Mouse (Mus musculus) intestine, embryonic 16.5 days (tissue): ENCODE results near the gene Mslnl. TPM values are rescaled to one million over a fixed set of nuclear protein-coding genes. Genes with fewer than 3 reads are reported as not detected.
"Not testable (repeated sequence)": the region's sequence is repeated elsewhere in the genome, so short reads cannot be mapped to it uniquely, and the experiment has no call there.

Source experiments
- ATAC-seq: fragments of 200-750 bp; cut with Nextera tagmentation; 2 replicates; pipeline ENCODE4 v1.8.0; 2017; ENCODE audit warnings: moderate TSS enrichment, moderate library complexity
- H3K27ac ChIP-seq: fragments of 300-500 bp; sonication (generic); 2 replicates; pipeline ENCODE4 v1.5.1; 2014; ENCODE audit warnings: mild to moderate bottlenecking, low read length
- H3K27me3 ChIP-seq: fragments of 300-500 bp; sonication (generic); replicated peaks from 2 replicates; pipeline ENCODE4 v1.6.1; 2014; ENCODE audit warnings: low read length, control low read depth, mixed read lengths; ENCODE audit not compliant: control insufficient read depth, insufficient read depth
- H3K36me3 ChIP-seq: fragments of 300-500 bp; sonication (generic); 2 replicates; pipeline ENCODE4 v1.6.1; 2014; ENCODE audit warnings: low read length, control low read depth; ENCODE audit not compliant: control insufficient read depth, insufficient read depth
- H3K4me1 ChIP-seq: fragments of 300-500 bp; sonication (generic); 2 replicates; pipeline ENCODE4 v1.6.1; 2014; ENCODE audit warnings: low read length, control low read depth, mixed read lengths; ENCODE audit not compliant: control insufficient read depth, insufficient read depth
- H3K4me2 ChIP-seq: fragments of 300-500 bp; sonication (generic); 2 replicates; pipeline ENCODE4 v1.6.1; 2014; ENCODE audit warnings: low read depth, low read length, control low read depth
- H3K4me3 ChIP-seq: fragments of 300-500 bp; sonication (generic); 2 replicates; pipeline ENCODE4 v1.5.1; 2014; ENCODE audit warnings: mild to moderate bottlenecking, low read length
- H3K9ac ChIP-seq: fragments of 300-500 bp; sonication (generic); 2 replicates; pipeline ENCODE4 v1.6.1; 2014; ENCODE audit warnings: low read depth, low read length
- H3K9me3 ChIP-seq: fragments of 300-500 bp; sonication (generic); 2 replicates; pipeline ENCODE4 v1.6.1; 2016; ENCODE audit warnings: low read length, control low read depth; ENCODE audit not compliant: control insufficient read depth
- whole genome bisulfite sequencing: fragments of 180-500 bp; shearing (Covaris S2); extraction: QIAGEN DNeasy Blood & Tissue Kit; methylation state at CpG from one replicate; pipeline ENCODE4 v1.1.7; 2014; 5-methylcytosine and 5-hydroxymethylcytosine counted together
- polyA plus RNA-seq: library from polyadenylated mRNA; unstranded; fragments of >200 nt; fragmentation: Nextera tagmentation; extraction: Ambion mirVana; gene quantifications from 2 replicates; pipeline ENCODE4 v1.2.1, GENCODE M21; 2015

The Mslnl gene
- polyA plus RNA-seq, 1 experiment from 2014 or later = 0.05 TPM

DNA sequence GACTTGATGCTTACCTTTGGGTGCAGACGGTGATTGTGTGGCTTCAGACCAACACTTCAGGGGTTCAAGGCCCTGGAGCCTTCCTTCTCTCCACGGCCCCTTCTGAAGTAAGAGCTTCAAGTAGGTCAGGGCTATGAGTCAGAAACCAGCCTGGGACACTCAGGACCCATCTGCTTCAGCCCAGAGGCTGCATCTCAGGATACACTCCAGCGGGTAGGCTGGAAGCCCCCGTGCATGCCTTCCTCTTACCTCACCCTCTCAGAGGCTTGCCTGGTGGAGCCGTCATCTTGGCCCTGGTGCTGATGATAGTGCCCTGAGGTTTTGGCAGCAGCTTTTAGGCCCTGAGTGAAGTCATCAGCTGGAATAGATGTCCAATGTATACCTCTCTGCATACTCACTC, 596 bp upstream of the Mslnl start:
- Histone ChIP-seq H3K36me3 (0 out of 2 replicates have a peak, but pooled peaks cover 2% of the 10 kb centered on the region), H3K27me3 (no peaks in the 10 kb centered on the region), H3K4me1 (peaks cover 4% of the 10 kb centered on the region; the same call in 1 of the 2 replicates), H3K9me3 (no peaks in the 10 kb centered on the region), H3K27ac (no peak overlapping the region), H3K4me2 (no peak overlapping the region), H3K9ac (no peak overlapping the region), H3K4me3 (no peak overlapping the region)
- no peak for ATAC-seq
- 86% methylated on average over 5 of the region's 5 CpGs for WGBS

DNA sequence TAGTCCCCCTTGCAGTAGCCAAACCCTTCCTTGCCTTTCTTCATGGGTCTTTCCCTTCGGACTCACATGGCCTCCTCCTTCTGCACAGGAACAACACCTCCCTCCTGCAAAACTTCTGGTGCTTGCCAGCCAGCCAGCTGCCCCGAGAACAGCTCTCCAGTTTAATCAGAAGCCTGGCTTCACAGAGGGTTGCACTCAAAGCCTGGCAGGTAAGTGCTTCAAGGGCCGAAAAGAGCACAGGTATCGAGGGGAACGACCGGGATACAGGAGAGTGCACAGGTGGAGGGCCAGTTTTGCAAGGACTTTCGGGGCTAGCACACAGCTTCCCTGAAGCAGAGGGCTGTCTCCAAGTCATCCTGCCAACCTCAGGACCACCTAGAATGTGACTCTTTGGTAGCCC, 3.0 kb downstream of the Mslnl start:
- no peak overlapping the region for H3K4me3 ChIP-seq
- no peak overlapping the region for H3K9ac ChIP-seq
- no peaks in the 10 kb centered on the region for H3K36me3 ChIP-seq
- no peak overlapping the region for H3K4me2 ChIP-seq
- H3K4me1 ChIP-seq = no peaks in the 10 kb centered on the region
- 85% methylated on average over 7 of the region's 7 CpGs for WGBS
- no peaks in the 10 kb centered on the region for H3K27me3 ChIP-seq
- ATAC-seq = no peak
- no peak overlapping the region for H3K27ac ChIP-seq
- no peaks in the 10 kb centered on the region for H3K9me3 ChIP-seq

DNA sequence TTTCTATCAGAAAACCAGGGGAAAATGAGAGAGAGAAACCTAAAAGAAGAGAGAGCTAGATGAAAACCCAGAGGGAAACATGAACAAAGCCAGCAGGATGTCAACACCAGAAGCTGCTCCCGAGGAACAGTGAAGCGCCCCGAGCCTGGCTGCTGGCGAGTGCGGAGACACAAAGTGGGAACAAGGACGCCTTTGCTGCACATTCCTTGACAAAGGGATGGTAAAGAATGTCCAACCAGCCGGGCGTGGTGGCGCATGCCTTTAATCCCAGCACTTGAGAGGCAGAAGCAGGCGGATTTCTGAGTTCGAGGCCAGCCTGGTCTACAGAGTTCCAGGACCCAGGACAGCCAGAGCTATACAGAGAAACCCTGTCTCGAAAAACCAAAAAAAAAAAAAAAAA, 5.6 kb downstream of the Mslnl start:
- ATAC-seq, H3K9ac ChIP-seq, H3K4me2 ChIP-seq, H3K27me3 ChIP-seq, H3K9me3 ChIP-seq, H3K4me3 ChIP-seq, H3K27ac ChIP-seq, H3K4me1 ChIP-seq, H3K36me3 ChIP-seq: not testable (repeated sequence)
- WGBS = 76% methylated on average over 12 of the region's 12 CpGs

DNA sequence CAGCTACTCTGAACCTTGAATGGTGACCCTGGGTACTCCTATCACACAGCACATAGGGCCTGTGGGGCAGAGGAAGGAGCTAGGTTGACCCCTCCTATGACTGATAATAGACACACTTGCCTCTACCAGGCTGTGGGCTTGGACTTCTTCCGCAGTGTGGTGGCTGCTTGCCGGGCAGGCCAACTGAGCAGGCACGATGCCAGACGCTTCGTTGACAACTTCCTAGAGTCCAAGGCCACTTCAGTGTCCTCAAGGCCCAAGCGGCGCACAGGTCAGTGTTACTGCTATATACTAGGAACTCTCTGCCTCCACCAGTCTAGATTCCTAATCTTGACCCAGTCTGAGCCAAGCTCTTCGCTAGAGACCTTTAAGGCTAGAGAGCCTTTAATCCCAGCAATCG, 8.0 kb downstream of the Mslnl start:
- Histone ChIP-seq H3K36me3 (no peaks in the 10 kb centered on the region), H3K4me3 (no peak overlapping the region), H3K9ac (no peak overlapping the region), H3K9me3 (no peaks in the 10 kb centered on the region), H3K27me3 (no peaks in the 10 kb centered on the region), H3K4me1 (no peaks in the 10 kb centered on the region), H3K27ac (no peak overlapping the region), H3K4me2 (no peak overlapping the region)
- WGBS = 90% methylated on average over 9 of the region's 9 CpGs
- no peak for ATAC-seq

DNA sequence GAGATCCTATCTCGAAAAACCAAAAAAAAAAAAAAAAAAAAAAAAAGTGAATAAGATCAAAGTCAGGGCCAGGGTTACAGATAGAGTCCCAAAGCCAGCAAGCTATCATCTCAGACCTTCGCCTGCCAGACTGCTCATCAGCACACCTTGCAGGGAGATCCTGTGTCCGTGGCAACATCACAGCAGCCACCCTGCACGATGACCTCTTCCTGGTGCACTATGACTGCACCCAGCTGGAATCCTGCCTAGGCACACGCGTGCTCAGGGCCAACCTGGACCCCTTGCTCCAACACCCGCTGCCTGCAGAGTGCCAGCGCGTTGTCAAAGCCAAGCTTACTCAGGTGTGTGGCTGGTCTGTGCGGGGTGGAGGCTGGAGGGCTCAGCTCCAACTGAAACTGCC, 8.5 kb downstream of the Mslnl start:
- H3K27me3 ChIP-seq = no peaks in the 10 kb centered on the region
- no peaks in the 10 kb centered on the region for H3K9me3 ChIP-seq
- no peaks in the 10 kb centered on the region for H3K36me3 ChIP-seq
- no peak overlapping the region for H3K4me3 ChIP-seq
- no peak for ATAC-seq
- no peak overlapping the region for H3K27ac ChIP-seq
- H3K4me1 ChIP-seq = no peaks in the 10 kb centered on the region
- no peak overlapping the region for H3K4me2 ChIP-seq
- 76% methylated on average over 10 of the region's 10 CpGs for WGBS
- H3K9ac ChIP-seq = no peak overlapping the region

DNA sequence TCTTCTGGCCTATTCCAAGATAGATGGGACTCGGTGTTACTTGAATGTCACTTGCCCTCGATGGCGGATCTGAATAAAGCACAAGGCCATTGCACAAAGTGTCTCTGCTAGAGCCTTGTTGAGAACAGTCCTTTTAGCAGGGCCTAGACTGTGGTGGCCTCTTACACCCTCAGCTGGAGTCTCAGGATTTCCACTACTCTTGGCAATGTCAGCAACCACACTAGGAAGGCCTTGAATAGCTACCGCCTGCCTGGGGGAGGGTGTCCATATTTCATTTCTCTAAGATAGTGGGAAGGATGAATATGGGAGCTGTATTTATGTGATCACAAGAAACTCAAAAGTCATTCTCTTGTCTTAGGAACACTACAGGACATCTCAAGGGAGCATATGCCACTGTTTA, 12.4 kb downstream of the Mslnl start:
- H3K36me3 ChIP-seq = no peaks in the 10 kb centered on the region
- no peaks in the 10 kb centered on the region for H3K9me3 ChIP-seq
- no peak overlapping the region for H3K9ac ChIP-seq
- no peaks in the 10 kb centered on the region for H3K27me3 ChIP-seq
- H3K27ac ChIP-seq = no peak overlapping the region
- no peak overlapping the region for H3K4me3 ChIP-seq
- 90% methylated on average over 4 of the region's 4 CpGs for WGBS
- H3K4me2 ChIP-seq = no peak overlapping the region
- H3K4me1 ChIP-seq = peaks cover 3% of the 10 kb centered on the region; the same call in 1 of the 2 replicates
- no peak for ATAC-seq

DNA sequence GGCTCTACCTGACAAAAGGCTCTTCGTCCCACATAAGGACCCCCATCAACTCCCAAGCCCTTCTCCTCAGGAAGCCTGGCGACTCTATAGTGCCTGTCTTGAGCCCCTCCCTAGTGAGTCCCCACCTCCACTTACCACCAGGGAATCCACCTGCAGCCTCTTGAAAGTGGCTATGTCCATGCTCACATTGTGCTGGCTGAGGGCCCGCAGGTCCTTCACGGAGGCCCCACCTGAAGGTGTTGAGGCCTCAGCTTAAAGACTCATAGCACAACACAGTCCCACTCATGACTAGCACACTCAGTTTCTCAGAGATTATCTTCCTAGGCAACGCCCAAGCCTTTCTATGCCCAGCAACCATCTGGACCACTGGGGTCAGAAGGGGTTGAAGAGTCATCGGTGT, 13.5 kb downstream of the Mslnl start:
- Histone ChIP-seq H3K36me3 (no peaks in the 10 kb centered on the region), H3K4me3 (no peak overlapping the region), H3K27me3 (no peaks in the 10 kb centered on the region), H3K4me2 (no peak overlapping the region), H3K9me3 (no peaks in the 10 kb centered on the region), H3K4me1 (peaks cover 3% of the 10 kb centered on the region; the same call in 1 of the 2 replicates), H3K9ac (no peak overlapping the region), H3K27ac (no peak overlapping the region)
- 84% methylated on average over 6 of the region's 6 CpGs for WGBS
- no peak for ATAC-seq

DNA sequence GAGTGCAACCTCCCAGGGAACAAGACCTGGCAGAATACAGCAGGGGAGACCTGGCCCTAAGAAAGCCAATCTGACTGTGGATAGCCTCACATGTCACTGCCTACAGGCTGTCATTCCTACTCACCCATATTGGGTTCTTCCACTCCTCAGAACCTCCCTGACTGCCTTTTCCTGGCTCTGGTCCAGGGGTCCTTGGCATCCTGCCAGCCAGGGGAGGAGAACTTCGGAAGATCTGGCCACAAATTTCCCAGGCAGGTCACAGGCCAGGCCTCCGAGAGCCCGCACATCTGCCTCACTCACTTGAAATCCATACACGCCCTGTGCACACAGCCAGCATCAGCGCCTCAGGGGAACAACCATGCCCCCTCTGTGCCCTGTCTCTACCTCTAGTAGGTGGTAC, 15.6 kb downstream of the Mslnl start:
- Histone ChIP-seq H3K27ac (no peak overlapping the region), H3K27me3 (no peaks in the 10 kb centered on the region), H3K36me3 (no peaks in the 10 kb centered on the region), H3K4me3 (no peak overlapping the region), H3K4me2 (no peak overlapping the region), H3K4me1 (peaks cover 6% of the 10 kb centered on the region; the same call in 1 of the 2 replicates), H3K9me3 (no peaks in the 10 kb centered on the region), H3K9ac (no peak overlapping the region; the same call in 1 of the 2 replicates)
- ATAC-seq = no peak
- 32% methylated on average over 5 of the region's 5 CpGs for WGBS

DNA sequence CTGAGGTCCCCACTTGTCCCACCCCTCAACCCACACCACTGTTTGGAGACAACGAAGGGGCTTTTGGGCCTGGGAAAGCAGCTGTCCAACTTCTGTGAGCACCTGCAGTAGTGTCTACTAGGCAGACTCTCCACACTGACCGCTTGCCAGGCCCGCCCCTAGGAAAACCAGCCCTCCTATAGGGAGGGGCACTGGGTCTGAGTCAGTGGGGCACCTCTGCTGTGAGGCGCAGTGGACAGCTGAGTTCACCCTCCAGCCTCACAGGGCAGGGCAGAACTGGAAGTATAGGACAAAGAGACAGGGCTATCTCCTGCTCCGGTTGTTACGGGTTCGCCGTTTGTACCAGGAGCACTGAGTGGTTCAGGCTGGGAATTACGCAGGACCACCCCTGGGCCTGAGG, 18.4 kb downstream of the Mslnl start, which contains the start of gene Msln:
Gene Msln (minus strand): TSS at position 138 of the 400 bp plus-strand sequence.
- H3K4me2 ChIP-seq = no peak within 1 kb of the TSS
- H3K27me3 ChIP-seq = no peaks in the 10 kb centered on the region
- H3K9ac ChIP-seq = no peak within 1 kb of the TSS
- no peaks in the 10 kb centered on the region for H3K9me3 ChIP-seq
- H3K27ac ChIP-seq = no peak within 1 kb of the TSS
- peaks cover 6% of the 10 kb centered on the region; the same call in 1 of the 2 replicates for H3K4me1 ChIP-seq
- ATAC-seq = no peak; the same call in 1 of the 2 replicates
- H3K36me3 ChIP-seq = no peaks in the 10 kb centered on the region
- no peak within 1 kb of the TSS for H3K4me3 ChIP-seq
- WGBS = 76% methylated on average over 9 of the region's 9 CpGs

DNA sequence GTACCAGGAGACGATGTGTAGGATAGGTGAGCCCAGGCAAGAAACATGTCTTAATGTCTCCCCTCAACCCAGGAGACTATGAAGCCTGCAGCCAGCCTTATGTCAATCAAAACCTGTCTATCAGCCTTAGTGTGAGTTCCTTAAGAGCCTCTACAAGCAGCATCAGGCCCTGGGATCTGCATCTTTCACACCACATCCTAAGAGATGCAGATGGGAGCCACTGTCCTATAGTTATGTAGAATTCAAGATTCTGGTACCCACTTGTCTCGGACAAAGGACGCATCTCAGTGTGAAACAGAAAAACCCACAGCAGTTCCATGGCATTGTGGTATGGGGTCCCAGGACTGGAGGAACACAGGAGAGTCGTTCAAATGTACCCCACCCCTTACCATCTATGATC, 19.2 kb downstream of the Mslnl start:
- H3K27ac ChIP-seq = no peak overlapping the region
- no peak overlapping the region for H3K9ac ChIP-seq
- no peaks in the 10 kb centered on the region for H3K36me3 ChIP-seq
- peaks cover 6% of the 10 kb centered on the region; the same call in 1 of the 2 replicates for H3K4me1 ChIP-seq
- H3K27me3 ChIP-seq = no peaks in the 10 kb centered on the region
- no peaks in the 10 kb centered on the region for H3K9me3 ChIP-seq
- ATAC-seq = no peak
- H3K4me2 ChIP-seq = no peak overlapping the region
- 82% methylated on average over 4 of the region's 4 CpGs for WGBS
- H3K4me3 ChIP-seq = no peak overlapping the region
